Mouse (Mus musculus): ENCODE data around the gene Cpn1.
"Not testable (repeated sequence)": the region's sequence is repeated elsewhere in the genome, so short reads cannot be mapped to it uniquely, and the experiment has no call there.

Gene Cpn1

DNA sequence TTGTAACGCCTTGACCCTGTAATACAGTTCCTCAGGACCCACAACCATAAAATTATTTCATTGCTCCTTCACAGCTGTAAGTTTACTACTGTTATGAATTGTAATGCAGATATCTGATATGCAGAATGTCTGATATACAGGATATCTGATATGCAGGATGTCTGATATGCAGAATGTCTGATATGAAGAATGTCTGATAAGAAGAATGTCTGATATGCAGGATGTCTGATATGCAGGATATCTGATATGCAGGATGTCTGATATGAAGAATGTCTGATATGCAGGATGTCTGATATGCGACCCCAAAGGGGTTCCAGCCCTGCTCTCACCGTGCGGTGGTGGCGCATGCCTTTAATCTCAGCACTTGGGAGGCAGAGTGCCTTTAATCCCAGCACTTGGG is 4.4 kb downstream of the Cpn1 start:
- no peak for DNase-seq (ENCODE audit: low spot score in 2 of 2)

DNA sequence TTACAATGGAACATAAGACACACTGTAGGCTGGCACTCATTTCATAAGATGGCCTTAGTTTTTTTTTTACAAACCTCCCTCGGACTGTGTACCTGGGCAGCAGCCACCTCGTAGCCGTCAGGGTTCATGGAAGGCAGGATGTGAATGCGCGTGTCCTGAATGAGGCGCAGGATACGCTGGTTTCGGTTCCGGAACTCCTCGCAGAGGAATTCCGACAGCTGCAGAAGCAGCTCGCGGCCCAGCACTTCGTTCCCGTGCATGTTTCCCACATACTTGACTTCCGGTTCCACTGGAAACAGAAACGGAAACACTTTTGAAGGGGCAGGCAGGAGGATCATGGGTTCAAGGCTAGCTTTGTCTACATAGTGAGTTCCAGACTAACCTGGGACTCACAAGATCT is 5.6 kb downstream of the Cpn1 start:
- DNase-seq (ENCODE audit: low spot score in 2 of 2): no peak

DNA sequence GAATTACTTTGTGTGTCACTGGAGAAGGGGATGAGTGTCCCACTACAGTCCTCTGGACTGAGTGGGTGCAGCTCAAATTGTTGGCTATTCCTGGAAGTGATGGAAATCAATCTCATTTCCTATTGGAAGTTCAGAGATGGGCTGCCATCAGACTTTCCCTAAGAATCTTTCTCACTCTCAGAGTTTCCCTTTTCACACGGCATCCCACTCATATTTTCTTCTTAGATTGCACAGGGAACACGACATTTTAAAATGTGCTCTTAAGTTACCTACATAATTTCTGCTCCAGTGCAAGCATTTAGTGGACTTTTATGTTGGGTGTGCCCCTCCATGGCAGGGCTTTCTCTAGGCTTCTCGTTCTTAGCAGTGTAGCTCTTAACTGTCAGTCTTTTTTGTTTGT is 8.6 kb downstream of the Cpn1 start:
- DNase-seq (ENCODE audit: low spot score in 2 of 2): no peak

DNA sequence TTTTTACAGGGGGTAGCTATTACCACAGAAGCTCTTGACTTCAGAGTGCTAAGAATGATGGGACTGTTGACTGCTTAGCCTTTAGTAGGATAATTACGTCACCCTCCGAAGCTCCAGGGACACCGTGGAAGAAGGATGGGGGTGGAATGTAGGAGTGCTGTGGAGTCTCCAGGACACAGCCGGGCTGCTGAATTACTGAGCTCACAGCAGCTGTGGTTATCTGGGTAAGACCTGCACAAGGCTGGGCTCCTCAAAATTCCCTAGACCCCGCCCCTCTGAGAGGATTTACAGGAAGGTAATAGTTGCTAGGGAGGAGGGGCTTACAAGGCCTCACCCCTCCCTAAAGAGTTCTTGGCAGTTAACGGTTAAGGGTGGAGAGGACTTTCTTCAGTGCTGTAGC is 9.7 kb downstream of the Cpn1 start:
- no peak for DNase-seq (ENCODE audit: low spot score in 2 of 2)

DNA sequence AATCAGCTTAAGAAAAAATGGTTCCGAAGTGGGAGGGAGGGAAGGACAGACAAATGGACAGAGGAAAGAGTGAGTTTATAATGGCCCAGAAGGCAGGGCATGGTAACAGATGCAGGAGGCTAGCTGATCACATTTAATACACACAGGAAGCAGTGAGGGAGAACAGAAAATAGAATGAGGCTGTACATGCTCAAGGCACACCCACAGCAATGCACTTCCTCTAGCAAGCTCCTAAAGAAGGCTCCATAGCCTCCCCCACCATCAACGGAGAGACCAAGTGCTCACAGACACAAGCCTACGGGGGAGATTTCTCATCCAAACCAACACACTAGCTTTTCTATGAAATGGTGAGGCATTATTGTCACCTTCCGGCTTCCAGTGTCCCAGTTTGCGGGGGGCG is 12.1 kb downstream of the Cpn1 start:
- no peak for DNase-seq (ENCODE audit: low spot score in 2 of 2)

DNA sequence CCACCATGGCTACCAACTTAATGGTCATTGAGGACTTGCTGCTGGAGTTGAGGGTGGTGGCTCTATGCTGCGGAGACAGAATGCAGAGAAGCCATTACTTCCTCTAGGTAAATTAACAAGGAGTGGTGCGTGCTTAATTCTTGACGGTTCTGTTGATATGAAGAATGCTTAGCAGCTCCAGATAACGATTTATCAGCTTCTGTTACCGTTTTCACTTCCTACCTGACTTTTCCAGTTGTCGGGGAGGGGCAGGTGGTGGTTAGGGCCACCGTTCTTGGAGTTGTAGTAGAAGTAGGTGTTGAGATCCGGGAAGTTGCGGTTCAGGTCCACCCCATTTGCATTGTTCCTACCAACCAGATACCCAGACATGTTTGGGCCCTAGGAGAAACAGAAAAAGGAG is 12.6 kb downstream of the Cpn1 start:
- DNase-seq (ENCODE audit: low spot score in 2 of 2): no peak

DNA sequence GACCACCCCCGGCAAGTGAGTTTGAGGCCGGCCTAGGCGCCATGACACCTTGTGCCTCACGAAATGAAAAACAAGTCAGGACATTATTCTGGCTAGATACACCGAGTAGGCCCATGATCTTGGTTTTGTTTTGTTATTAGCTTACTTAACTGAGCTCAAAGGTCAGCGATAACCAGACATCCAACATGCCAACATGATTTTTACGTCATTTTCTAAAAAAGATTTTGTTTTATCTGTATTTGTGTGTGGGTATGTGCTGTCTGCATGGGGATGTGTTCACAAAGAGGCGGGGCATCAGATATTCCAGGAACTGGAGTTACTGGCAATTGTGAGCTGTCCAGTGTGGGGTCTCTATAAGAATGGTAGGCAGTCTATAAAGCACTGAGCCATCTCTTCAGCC is 14.2 kb downstream of the Cpn1 start:
- DNase-seq (ENCODE audit: low spot score in 2 of 2): no peak

DNA sequence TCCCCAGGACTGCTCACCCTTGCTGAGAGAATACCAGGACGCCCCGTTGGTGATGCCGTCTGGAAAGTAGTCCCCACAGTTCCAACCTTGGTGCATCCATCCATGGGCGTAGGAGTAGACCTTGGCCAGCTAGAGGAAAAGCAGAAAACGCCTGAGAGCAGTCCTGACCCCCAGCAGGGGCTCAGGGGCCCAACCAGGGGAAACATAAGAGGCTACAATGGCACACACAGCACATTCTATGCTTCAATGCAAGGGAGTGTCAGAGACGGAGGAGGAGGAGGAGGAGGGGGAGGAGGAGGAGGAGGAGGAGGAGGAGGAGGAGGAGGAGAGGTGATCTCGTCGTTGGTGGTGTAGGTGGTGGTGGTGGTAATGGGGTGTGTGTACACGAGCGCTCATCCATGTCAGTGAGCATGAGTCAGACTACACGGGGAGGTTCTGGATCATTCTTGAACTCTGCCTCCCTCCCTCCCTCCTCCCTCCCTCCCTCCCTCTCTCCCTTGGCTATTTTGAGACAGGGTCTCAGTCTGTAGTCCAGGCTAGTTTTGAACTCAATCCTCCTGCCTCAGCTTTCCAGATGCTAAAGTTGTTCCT is 17.8 kb downstream of the Cpn1 start:
- no peak for DNase-seq (ENCODE audit: low spot score in 2 of 2)

DNA sequence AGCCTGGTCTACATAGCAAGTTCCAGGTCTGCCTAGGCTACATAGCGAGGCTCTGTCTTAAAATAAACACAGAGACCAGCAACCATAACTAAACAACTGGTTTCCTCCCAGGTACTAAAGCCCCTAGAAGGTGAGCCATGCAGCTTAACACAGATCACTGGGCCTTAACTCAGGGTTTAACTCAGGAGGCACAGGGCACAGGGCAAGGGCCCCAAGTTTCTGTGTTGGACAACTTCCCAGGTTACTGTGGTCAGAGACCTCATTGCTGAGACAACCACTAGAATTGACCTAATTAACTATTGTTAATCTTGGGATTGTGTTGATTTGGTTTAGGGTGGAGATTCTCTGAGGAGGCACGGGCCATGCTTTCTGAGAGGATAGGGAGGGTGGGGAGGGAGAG is 19.9 kb downstream of the Cpn1 start:
- DNase-seq (ENCODE audit: low spot score in 2 of 2): no peak

DNA sequence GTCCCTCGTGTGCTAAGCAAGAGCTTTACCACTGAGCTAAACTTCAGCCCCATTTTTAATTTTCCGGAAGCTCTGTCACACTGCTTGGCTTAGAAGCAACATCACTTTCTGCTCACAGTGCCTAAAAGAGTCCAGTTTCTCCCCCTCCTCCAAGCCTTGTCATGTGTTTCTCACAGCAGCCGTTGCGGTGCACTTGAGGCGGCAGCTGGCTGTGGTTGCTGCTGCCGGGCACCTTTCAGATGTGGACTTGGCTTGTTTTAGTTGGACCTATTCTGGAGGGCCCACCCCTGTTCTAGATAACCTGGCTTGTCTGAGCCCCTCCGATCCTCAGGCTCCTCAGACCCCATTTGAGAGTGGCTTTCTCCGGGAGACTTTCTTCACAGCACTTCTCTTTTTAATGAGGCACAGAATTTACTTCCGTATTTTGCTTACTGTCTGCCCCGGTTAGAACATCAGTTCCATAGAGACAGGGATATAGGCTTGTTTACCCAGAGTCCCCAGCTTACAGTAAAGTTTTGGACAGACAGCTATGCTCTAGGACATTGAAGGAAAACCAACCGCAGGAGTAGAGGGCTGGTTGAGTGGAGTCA is 20.8 kb downstream of the Cpn1 start:
- DNase-seq (ENCODE audit: low spot score in 2 of 2): no peak

DNA sequence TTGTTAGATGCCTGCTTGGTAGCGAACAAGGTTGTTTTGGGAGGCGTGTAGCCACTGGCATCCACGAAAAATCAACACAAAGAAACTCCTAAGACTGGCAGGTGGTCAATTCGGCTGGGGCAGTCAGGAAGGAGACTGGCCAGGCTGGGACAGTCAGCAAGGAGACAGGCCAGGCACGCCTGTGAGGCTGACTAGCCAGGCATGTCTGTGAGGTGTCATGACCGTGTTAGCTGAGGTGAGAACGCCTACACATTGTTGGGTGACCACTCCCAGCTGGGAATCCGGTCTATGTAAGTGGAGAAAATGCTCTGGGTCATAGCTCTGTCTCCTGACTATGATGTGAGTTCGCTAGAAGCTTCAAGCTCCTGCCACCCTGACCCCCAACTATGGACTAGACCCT is 23.6 kb downstream of the Cpn1 start:
- no peak for DNase-seq (ENCODE audit: low spot score in 2 of 2)

DNA sequence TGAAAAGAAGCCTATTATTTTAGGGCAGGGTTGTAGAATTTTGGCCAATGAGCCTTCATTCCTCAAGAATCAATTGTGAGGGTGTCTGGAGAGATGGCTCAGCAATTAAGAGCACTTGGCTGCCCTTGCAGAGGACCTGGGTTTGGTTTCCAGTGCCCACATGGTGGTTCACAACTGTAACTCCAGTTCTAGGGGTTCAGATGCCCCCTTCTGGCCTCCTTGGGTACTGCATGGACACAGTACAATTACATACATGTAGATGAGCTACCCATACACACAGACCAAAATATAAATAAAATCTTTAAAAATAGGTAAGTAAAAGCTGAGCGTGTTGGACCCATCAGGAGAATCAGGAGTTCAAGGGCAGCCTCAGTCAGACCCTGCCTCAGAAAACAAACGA is 25.2 kb downstream of the Cpn1 start:
- DNase-seq (ENCODE audit: low spot score in 2 of 2): no peak

DNA sequence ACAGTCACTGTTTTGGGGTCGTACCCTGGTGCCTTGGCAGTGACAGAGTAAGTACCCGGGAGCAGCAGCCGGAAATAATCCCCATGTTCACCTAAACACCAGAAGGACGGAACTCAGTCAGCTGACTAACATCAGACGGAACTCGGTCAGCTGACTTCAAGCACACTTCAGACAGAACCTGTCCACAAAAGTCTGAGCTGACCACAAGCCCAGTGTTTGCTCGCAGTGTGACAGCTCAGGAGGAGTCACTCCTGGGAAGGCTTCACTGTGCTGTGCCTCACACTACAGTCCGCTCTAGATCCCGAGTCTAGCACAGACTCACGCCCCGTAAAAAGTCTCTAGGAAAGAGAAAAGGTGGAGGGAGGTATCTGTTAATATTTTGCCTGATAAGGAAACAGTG is 26.3 kb downstream of the Cpn1 start:
- no peak for DNase-seq (ENCODE audit: low spot score in 2 of 2)

DNA sequence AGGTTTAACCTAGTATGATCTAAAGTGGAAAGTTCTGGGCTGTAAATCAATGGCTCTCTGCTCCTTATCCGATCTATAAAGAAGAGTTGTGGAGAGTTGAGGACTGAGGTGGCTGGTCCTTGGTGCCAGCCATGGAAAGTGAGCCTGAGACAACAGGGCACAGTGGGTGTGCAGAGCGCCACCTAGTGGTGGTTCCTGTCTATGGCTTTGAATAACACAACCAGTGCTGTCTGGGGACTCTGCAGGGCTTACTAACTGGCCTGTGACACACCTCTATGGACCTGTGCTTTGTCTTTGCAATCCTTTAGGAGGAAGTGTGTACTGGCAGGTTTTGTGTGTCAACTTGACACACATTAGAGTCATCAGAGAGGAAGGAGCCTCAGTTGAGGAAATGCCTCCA is 27.2 kb downstream of the Cpn1 start:
- peak; percentile 45 to 60 for DNase-seq (ENCODE audit: low spot score in 2 of 2)

DNA sequence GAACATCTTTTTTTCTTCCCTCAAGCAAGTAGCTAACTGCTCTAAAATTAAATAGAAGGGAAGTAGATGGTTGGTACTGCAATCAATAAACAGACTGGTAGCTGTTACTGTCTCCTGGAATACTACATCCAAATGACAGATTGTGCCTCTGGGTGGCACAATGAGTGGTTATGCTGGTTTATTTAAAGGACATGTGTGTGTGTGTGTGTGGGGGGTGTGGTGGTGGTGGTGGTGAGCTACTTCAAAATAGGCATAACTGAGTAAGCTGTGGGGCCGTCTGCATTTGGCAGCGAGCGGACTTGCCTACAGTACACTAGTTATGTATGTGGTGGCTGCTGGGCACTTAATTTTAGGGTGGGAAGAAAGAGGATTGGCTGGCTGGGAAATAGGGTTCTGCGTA is 28.5 kb downstream of the Cpn1 start:
- DNase-seq (ENCODE audit: low spot score in 2 of 2): no peak

DNA sequence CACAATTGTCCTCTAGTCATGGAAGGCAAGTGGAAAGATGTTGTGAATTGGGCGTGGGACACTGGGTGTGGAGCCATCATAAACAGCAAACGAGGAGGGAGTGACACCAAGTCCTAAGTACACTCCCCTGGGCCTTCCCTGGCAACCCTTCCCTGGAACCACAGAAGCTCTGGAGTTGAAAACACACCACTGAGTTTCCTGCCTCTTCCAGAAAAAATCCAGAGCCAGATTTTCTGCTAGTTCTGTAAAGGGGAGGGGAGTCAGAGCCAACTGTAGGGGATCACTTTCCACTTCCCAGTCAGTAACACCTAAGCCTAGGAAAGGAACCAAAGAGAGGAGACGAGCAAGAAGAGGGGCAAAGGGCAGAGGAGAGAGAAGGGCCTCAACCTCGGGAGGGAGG is 29.0 kb downstream of the Cpn1 start:
- no peak for DNase-seq (ENCODE audit: low spot score in 2 of 2)

DNA sequence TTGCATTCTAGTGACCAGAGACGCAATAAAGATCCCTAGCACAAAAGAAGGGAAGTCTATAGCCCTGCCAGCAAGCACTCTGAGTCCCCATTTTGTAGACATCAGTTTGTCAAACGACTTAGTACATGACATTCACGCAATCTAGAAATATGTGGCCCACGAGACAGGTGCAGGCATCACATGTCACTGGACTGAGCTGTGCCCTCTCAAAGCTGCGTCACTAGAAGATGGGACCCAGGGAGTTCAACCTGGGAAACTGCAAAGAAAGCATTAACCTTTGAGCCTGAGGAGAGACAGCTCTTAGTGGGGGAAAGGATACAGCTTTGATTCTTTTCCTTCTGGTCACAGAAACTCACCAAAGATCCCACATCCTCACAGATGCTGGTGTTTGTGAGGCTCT is 31.1 kb downstream of the Cpn1 start:
- no peak for DNase-seq (ENCODE audit: low spot score in 2 of 2)

DNA sequence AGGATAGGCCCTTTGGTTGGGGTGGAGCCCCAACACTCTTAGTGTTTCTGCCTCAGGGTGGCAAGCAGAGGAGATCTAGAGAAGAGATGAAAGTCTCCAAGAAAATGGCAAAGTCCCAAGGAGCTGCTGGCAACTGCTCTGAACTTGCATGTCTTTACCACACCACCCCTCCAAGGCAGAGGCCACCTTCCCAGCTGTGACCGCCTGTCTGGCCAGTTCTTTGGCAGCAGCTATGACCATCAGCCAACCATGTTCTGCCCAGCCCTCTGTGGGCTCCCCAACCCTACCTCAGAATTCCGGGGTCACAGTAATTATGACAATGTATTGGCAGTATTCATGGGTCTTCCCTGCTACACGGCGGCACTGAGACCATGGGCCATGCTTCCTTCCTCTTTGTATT is 31.5 kb downstream of the Cpn1 start:
- DNase-seq (ENCODE audit: low spot score in 2 of 2): no peak

DNA sequence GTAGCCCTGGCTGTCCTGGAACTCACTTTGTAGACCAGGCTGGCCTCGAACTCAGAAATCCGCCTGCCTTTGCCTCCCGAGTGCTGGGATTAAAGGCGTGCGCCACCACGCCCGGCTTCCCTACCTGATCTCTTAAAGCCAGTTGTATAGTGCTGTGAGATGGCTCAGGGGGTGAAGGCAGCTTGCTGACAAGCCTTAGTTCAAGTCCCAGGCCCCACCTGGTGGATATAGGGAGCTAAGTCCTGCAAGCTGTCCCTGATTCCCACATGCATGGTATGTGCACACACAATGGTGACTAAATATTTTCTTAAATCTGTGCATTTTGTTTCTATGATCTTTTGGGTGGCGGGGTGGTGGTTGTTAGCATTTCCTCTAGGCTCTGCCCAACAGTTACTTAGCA is 33.4 kb downstream of the Cpn1 start:
- DNase-seq (ENCODE audit: low spot score in 2 of 2): not testable (repeated sequence)

DNA sequence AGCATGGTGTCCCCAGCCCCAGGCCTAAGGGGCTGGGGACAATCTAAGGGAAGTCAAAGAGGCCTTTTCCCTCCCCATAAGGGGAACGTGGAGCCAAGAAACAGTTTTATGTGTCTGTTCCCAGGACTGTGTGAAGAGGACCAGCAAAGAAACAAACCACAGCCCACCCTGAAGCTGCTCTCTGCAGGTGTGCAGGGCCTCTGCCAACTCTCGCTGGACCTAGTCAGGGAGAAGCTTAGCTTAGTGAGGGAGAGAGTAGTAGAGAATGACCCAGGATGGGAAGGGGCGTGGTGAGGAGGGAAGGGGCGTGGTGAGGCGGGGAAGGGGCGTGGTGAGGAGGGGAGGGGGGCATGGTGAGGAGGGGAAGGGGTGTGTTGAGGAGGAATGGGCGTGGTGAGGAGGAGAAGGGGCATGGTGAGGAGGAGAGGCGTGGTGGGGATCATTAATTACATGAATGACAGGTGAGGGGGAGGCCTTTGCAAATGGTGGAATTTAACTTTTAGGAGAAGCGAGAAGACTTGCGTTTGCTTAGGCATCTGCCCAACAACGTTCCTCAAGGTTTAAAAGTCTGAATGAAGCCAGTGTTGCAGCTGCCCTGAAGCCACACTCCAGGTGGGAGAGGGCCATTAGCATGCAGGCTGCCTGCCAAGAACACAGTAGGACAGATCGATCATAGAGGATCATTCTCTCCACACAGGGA is 37.1 kb downstream of the Cpn1 start:
- no peak for DNase-seq (ENCODE audit: low spot score in 2 of 2)

DNA sequence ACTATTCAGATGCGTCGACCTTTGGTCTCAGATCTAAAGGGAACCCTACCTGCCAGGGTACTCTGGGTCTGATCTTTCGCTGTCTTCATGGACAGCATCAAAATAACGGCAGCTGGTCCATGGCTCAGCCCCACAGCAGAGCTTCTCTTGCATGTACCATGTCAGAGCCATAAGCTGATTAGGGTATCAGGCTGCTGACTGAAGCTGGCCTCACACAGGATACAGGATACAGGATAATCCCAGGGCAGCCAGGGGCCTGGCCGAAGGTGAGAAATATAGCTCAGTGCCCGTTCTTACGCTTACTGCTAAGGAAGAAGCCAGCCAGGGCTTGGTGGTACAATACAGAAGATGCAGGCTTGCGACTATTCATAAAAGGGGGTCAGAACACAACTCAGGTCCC is 41.8 kb downstream of the Cpn1 start:
- DNase-seq (ENCODE audit: low spot score in 2 of 2): no peak

DNA sequence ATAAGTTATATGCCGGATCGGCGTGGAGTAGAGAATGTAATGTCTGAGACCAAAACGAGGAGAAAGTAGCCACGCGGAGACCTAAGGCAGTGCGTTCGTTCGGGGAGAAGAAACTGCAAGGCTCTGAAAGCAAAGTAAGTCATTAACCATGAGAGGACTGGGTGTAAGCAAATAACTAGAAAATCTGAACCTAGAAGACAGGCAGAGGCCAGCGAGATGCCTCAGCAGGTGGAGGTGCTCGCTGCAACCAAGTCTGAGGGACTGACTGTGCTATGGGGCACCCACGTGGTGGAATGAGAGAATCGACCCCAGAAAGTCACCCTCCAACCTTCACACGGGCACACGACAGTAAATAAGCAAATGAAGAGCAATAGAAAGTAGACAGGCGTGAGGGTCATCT is 43.3 kb downstream of the Cpn1 start:
- no peak for DNase-seq (ENCODE audit: low spot score in 2 of 2)

DNA sequence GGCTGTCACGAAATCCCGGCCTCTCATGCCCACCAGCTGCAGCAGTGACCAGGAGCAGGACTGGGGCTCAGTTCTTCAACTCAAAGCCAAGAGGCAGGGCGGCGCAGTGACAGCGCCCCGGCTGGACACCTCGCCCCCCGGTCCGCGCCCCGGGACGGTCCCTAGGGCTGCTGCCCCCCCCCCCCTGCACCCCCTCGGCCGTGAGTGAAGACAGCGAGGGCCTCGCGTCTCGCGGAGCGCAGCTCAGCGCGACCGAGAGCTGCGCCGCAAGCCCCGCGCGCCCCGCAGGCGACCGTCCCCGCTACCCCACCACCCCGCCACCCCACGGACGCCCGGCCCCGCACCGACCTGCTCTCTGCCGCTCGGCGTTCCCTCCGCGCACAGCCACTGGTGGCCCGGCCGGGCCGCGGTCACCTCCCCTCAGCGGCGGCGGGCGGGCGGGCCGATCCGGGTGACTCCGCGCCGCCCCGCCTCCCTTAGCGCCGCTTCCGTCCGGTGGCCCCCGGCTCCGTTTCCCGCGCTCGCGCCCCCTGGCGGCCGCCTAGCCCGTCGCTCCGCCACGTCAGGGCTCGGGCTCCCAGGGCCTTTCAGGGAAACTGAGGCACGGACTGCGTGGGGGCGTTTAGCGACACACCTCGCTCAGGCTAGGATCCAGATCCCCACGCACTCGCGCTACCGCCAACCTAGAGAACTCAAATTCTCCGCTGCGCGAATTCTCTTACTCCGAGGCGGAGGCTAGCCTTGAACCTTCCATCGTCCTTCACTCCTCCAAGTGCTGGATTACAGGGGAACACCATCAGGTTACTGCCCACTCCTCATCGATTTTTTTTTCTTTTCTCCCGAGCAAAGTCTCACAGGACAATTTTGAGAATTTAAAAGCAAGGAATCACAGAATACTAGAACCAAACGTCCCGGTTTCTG is 46.3 kb downstream of the Cpn1 start, which contains the start of gene Dnmbp:
TSS of gene Dnmbp (minus strand) at position 423 of the 921 bp plus-strand sequence.
- peak; percentile 70 to 79 for DNase-seq (ENCODE audit: low spot score in 2 of 2)

All from urinary bladder, adult 18-20 months (tissue).